Mouse (Mus musculus) midbrain, embryonic 11.5 days (tissue): Measurements from ENCODE around the gene Zfp316. TPM values are rescaled to one million over a fixed set of nuclear protein-coding genes. Genes with fewer than 3 reads are reported as not detected.
A peak's percentile ranks its signal among the peaks of the same experiment; 100 is the strongest.

Experiments
- ATAC-seq: fragments of 200-750 bp; cut with Nextera tagmentation; 2 replicates; pipeline ENCODE4 v1.8.0; 2017; ENCODE audit warnings: moderate TSS enrichment, moderate library complexity; ENCODE audit not compliant: low FRiP score
- DNase-seq: peaks from one replicate; pipeline ENCODE4 v3.0.0; 2015; ENCODE audit warnings: low spot score; ENCODE audit errors: missing footprints
- H3K27ac ChIP-seq: fragments of 300-500 bp; sonication (generic); 2 replicates; pipeline ENCODE4 v1.5.1; 2014; ENCODE audit warnings: low read depth, low read length
- H3K27me3 ChIP-seq: fragments of 300-500 bp; sonication (generic); 2 replicates; pipeline ENCODE4 v1.6.1; 2014; ENCODE audit warnings: mild to moderate bottlenecking, low read length, moderate library complexity, mixed read lengths; ENCODE audit not compliant: control insufficient read depth, insufficient read depth
- H3K36me3 ChIP-seq: fragments of 300-500 bp; sonication (generic); 2 replicates; pipeline ENCODE4 v1.6.1; 2014; ENCODE audit warnings: mild to moderate bottlenecking, low read length, moderate library complexity, mixed read lengths; ENCODE audit not compliant: control insufficient read depth, insufficient read depth
- H3K4me1 ChIP-seq: fragments of 300-500 bp; sonication (generic); 2 replicates; pipeline ENCODE4 v1.6.1; 2014; ENCODE audit warnings: low read length; ENCODE audit not compliant: control insufficient read depth, insufficient read depth
- H3K4me2 ChIP-seq: fragments of 300-500 bp; sonication (generic); 2 replicates; pipeline ENCODE4 v1.6.1; 2014; ENCODE audit warnings: mild to moderate bottlenecking, moderate library complexity
- H3K4me3 ChIP-seq: fragments of 300-500 bp; sonication (generic); 2 replicates; pipeline ENCODE4 v1.5.1; 2014; ENCODE audit warnings: low read depth, low read length
- H3K9ac ChIP-seq: fragments of 300-500 bp; sonication (generic); 2 replicates; pipeline ENCODE4 v1.6.1; 2014; ENCODE audit warnings: low read length
- H3K9me3 ChIP-seq: fragments of 300-500 bp; sonication (generic); 2 replicates; pipeline ENCODE4 v1.6.1; 2016; ENCODE audit warnings: low read length; ENCODE audit not compliant: control insufficient read depth
- WGBS: fragments of 180-500 bp; shearing (Covaris S2); extraction: QIAGEN DNeasy Blood & Tissue Kit; methylation state at CpG from one replicate; pipeline ENCODE4 v1.1.7; 2014; 5-methylcytosine and 5-hydroxymethylcytosine counted together
- polyA plus RNA-seq: library from polyadenylated mRNA; unstranded; fragments of >200 nt; fragmentation: Nextera tagmentation; extraction: Ambion mirVana; gene quantifications from 2 replicates; pipeline ENCODE4 v1.2.1, GENCODE M21; 2014

Zfp316 gene
- polyA plus RNA-seq, 1 experiment from 2014 or later = 4.3 TPM

DNA sequence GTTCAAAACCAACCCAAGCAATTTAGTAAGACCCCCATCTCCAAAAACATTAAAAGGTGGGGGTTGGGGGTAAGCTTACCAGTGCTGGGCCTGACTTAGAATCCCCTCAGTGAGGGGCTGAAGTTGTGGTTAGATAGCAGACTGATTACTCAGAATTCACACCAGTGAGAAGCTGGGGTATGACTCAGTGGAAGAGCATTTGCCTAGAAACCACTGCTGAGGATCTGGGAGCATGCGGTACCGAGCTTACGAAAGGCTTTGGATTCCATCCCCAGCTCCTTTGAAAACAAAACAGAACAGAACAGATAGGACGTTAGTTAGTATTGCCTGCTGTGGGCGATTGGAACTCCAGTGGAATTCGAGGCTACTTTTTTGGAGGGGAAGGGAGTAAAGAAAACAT lies 1.8 kb upstream of the Zfp316 start:
- Histone ChIP-seq H3K4me1 (peaks cover 16% of the 10 kb centered on the region), H3K9ac (no peak overlapping the region), H3K27ac (no peak overlapping the region), H3K9me3 (no peaks in the 10 kb centered on the region), H3K36me3 (no peaks in the 10 kb centered on the region), H3K27me3 (no peaks in the 10 kb centered on the region; the same call in 1 of the 2 replicates), H3K4me2 (no peak overlapping the region), H3K4me3 (no peak overlapping the region)
- ATAC-seq (no peak), DNase-seq (no peak)
- 88% methylated on average over 6 of the region's 6 CpGs for WGBS

DNA sequence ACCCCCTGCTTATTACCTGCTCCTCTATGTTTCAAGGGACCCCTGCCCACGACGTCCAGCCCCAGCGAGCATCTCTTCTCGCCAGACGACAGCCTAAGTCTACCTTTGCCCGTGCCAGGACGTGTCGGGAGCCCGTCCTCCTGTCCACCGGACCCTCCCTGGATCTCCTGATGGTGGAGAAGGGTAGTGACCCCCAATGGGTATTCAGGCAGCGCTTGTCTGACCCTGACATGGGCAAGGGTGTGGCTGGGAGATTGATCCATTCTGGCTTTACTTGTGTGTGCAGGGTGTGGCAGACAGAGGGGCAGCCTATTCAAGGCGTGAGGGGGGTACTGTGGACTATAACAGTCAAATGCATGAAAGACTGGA lies 313 bp upstream of the Zfp316 start:
- H3K27ac ChIP-seq = no peak overlapping the region

GRCm38 (mm10) chr5:143268985-143269362 lies 848 bp downstream of the Zfp316 start:
- peak overlapping the region; percentile 97 for H3K9ac ChIP-seq
- H3K27ac ChIP-seq = peak overlapping the region; percentile 9; the same call in 1 of the 2 replicates
- no peak for DNase-seq
- ATAC-seq = peak; percentile 22; the same call in 1 of the 2 replicates
- H3K4me1 ChIP-seq = peaks cover 16% of the 10 kb centered on the region
- H3K36me3 ChIP-seq = no peaks in the 10 kb centered on the region; the same call in none of the 2 replicates
- 28% methylated on average over 8 of the region's 8 CpGs for WGBS
- H3K4me3 ChIP-seq = peak overlapping the region; percentile 99
- no peaks in the 10 kb centered on the region for H3K9me3 ChIP-seq
- peak overlapping the region; percentile 95 for H3K4me2 ChIP-seq
- no peaks in the 10 kb centered on the region for H3K27me3 ChIP-seq

More for the DNA sequence above, 313 bp upstream of the Zfp316 start:
- Histone ChIP-seq H3K9me3 (no peaks in the 10 kb centered on the region), H3K9ac (peak overlapping the region; percentile 97), H3K27me3 (no peaks in the 10 kb centered on the region), H3K4me3 (peak overlapping the region; percentile 99), H3K36me3 (no peaks in the 10 kb centered on the region), H3K4me1 (peaks cover 16% of the 10 kb centered on the region), H3K4me2 (peak overlapping the region; percentile 95)
- ATAC-seq = peak; percentile 38
- DNase-seq = no peak
- WGBS = 3% methylated on average over 12 of the region's 12 CpGs

DNA sequence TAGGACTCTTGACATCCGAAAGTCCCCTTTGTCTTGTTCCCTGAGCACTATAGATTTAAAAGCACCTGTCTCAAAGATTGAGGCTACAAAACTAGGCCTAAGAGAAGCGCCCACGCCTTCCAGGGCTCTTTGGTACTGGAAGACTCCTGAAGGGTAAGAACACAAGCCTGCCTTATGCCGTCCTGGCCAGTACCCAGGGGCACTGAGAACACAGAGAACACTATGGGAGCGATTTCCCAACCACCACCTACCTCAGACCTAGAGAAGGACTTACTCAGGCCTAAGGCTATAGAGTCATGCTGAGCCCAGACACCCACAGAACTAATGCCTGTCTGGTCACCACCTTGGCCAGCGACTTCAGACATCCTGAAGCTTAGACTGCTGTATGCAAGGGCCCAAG lies 3.0 kb downstream of the Zfp316 start:
- Histone ChIP-seq H3K36me3 (peaks cover 7% of the 10 kb centered on the region), H3K27ac (no peak overlapping the region), H3K4me1 (peaks cover 16% of the 10 kb centered on the region), H3K9ac (no peak overlapping the region), H3K4me2 (no peak overlapping the region), H3K9me3 (no peaks in the 10 kb centered on the region), H3K27me3 (no peaks in the 10 kb centered on the region), H3K4me3 (no peak overlapping the region)
- ATAC-seq (no peak), DNase-seq (no peak)
- 89% methylated on average over 6 of the region's 6 CpGs for WGBS

DNA sequence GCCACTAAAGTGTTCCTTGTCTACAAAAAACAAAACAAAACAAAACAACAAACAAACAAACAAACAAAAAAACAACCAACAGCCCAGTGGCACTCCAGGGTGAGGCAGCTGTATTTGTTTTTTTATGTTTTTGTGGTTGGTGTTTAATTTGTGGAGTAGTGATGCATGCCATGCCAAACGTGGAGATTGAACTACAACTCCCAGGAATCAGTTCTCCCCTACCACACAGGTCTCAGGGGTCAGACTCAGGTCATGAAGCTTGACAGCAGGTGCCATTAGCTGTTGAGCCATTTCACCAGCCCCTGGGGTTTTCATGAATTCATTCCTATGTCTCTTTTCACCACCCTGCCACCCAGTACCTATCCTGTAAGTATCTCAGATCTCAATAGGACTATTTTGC lies 4.4 kb downstream of the Zfp316 start:
- DNase-seq = no peak
- no peak overlapping the region for H3K9ac ChIP-seq
- H3K4me2 ChIP-seq = no peak overlapping the region
- no peaks in the 10 kb centered on the region for H3K9me3 ChIP-seq
- no peaks in the 10 kb centered on the region for H3K27me3 ChIP-seq
- 74% methylated on average over 1 of the region's 1 CpGs for WGBS
- no peak for ATAC-seq
- H3K4me3 ChIP-seq = no peak overlapping the region
- H3K4me1 ChIP-seq = peaks cover 10% of the 10 kb centered on the region
- H3K27ac ChIP-seq = no peak overlapping the region
- H3K36me3 ChIP-seq = peaks cover 15% of the 10 kb centered on the region

- H3K4me2 ChIP-seq = no peak overlapping the region
- ATAC-seq = no peak
- no peaks in the 10 kb centered on the region for H3K27me3 ChIP-seq
- H3K36me3 ChIP-seq = peaks cover 17% of the 10 kb centered on the region
- 93% methylated on average over 10 of the region's 10 CpGs for WGBS
- no peak overlapping the region for H3K9ac ChIP-seq
- no peak for DNase-seq
- peaks cover 7% of the 10 kb centered on the region for H3K4me1 ChIP-seq
- H3K27ac ChIP-seq = no peak overlapping the region
- no peak overlapping the region for H3K4me3 ChIP-seq
- H3K9me3 ChIP-seq = no peaks in the 10 kb centered on the region
These were observed 5.1 kb downstream of the Zfp316 start for GRCm38 (mm10) chr5:143264689-143265088.

GRCm38 (mm10) chr5:143261636-143262035 lies 8.2 kb downstream of the Zfp316 start:
- Histone ChIP-seq H3K4me3 (no peak overlapping the region), H3K4me1 (no peaks in the 10 kb centered on the region), H3K9ac (no peak overlapping the region), H3K36me3 (peaks cover 22% of the 10 kb centered on the region), H3K27ac (no peak overlapping the region), H3K27me3 (peaks cover 13% of the 10 kb centered on the region), H3K4me2 (no peak overlapping the region), H3K9me3 (no peaks in the 10 kb centered on the region)
- DNase-seq = no peak
- 94% methylated on average over 8 of the region's 8 CpGs for WGBS
- ATAC-seq = no peak

GRCm38 (mm10) chr5:143255802-143256201 lies 14.0 kb downstream of the Zfp316 start:
- H3K9me3 ChIP-seq = no peaks in the 10 kb centered on the region
- H3K27ac ChIP-seq = no peak overlapping the region
- H3K4me1 ChIP-seq = peaks cover 14% of the 10 kb centered on the region
- ATAC-seq (no peak), DNase-seq (peak; percentile 87)
- WGBS = 78% methylated on average over 5 of the region's 5 CpGs
- no peak overlapping the region for H3K4me3 ChIP-seq
- no peak overlapping the region for H3K9ac ChIP-seq
- peaks cover 65% of the 10 kb centered on the region for H3K27me3 ChIP-seq
- peaks cover 16% of the 10 kb centered on the region for H3K36me3 ChIP-seq
- H3K4me2 ChIP-seq = no peak overlapping the region

DNA sequence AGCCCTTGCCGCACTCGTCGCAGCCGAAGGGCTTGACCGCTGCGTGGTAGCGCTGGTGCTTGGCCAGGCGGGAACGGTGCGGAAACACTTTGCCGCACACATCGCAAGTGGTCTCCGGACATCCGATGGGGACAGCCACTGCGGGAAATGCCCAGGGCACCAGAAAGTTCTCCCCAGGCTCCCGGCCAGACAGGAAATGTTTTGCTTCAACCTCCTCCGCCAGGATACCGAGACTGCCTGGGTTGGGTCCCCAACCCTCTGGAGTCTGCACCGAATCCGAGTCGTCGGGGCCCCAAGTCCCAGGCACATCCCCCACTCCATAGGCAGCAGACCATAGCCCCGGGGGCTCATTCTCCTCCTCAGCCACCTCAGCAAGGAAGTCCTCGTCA lies 14.7 kb downstream of the Zfp316 start:
- H3K4me2 ChIP-seq = no peak overlapping the region
- H3K4me1 ChIP-seq = peaks cover 14% of the 10 kb centered on the region
- H3K27me3 ChIP-seq = peaks cover 65% of the 10 kb centered on the region
- H3K36me3 ChIP-seq = peaks cover 10% of the 10 kb centered on the region; the same call in 1 of the 2 replicates
- H3K9ac ChIP-seq = no peak overlapping the region
- no peak overlapping the region for H3K4me3 ChIP-seq
- WGBS = 11% methylated on average over 24 of the region's 24 CpGs
- ATAC-seq (no peak), DNase-seq (peak; percentile 90)
- H3K9me3 ChIP-seq = no peaks in the 10 kb centered on the region
- H3K27ac ChIP-seq = no peak overlapping the region
